Mouse (Mus musculus) embryo, embryonic 10.5 days (tissue): Measurements from ENCODE around the gene Lrrc32.

ENCODE experiments used
- DNase-seq: peaks from one replicate; pipeline ENCODE4 v3.0.0-alpha.2; 2015; ENCODE audit warnings: low spot score

The Lrrc32 gene

GRCm38 (mm10) chr7:98489131-98489530 is at the start of gene Lrrc32:
Gene Lrrc32, plus strand, starts transcription at chr7:98489283.
- DNase-seq: no peak

GRCm38 (mm10) chr7:98439956-98440466 is 49.1 kb upstream of the Lrrc32 start, which contains the start of gene Gucy2d:
Gene Gucy2d, plus strand, starts transcription at chr7:98440416.
- DNase-seq: no peak

GRCm38 (mm10) chr7:98446873-98447272 is 42.2 kb upstream of the Lrrc32 start:
- no peak for DNase-seq

GRCm38 (mm10) chr7:98447585-98448308 is 41.3 kb upstream of the Lrrc32 start:
- DNase-seq: peak; percentile 77

GRCm38 (mm10) chr7:98448309-98448630 is 40.8 kb upstream of the Lrrc32 start:
- DNase-seq: no peak

GRCm38 (mm10) chr7:98449696-98450095 is 39.4 kb upstream of the Lrrc32 start:
- no peak for DNase-seq

- DNase-seq: no peak
Observed at GRCm38 (mm10) chr7:98454397-98455120, 34.5 kb upstream of the Lrrc32 start.

- DNase-seq: no peak
Observed at GRCm38 (mm10) chr7:98460319-98460718, 28.8 kb upstream of the Lrrc32 start.

- DNase-seq: no peak
Observed at GRCm38 (mm10) chr7:98469089-98469488, 20.0 kb upstream of the Lrrc32 start.

GRCm38 (mm10) chr7:98472529-98472928 is 16.6 kb upstream of the Lrrc32 start:
- no peak for DNase-seq

GRCm38 (mm10) chr7:98474558-98474957 is 14.5 kb upstream of the Lrrc32 start:
- DNase-seq: no peak

GRCm38 (mm10) chr7:98477153-98477552 is 11.9 kb upstream of the Lrrc32 start:
- no peak for DNase-seq

- no peak for DNase-seq
Observed at GRCm38 (mm10) chr7:98480481-98480880, 8.6 kb upstream of the Lrrc32 start.

- peak; percentile 92 for DNase-seq
Observed at GRCm38 (mm10) chr7:98481066-98481734, 7.9 kb upstream of the Lrrc32 start.

GRCm38 (mm10) chr7:98481861-98482260 is 7.2 kb upstream of the Lrrc32 start:
- no peak for DNase-seq

- no peak for DNase-seq
Observed at GRCm38 (mm10) chr7:98482551-98483267, 6.4 kb upstream of the Lrrc32 start.

- no peak for DNase-seq
Observed at GRCm38 (mm10) chr7:98483268-98483607, 5.8 kb upstream of the Lrrc32 start.

GRCm38 (mm10) chr7:98484878-98485277 is 4.2 kb upstream of the Lrrc32 start:
- DNase-seq: no peak

GRCm38 (mm10) chr7:98485508-98485907 is 3.6 kb upstream of the Lrrc32 start:
- DNase-seq: no peak

- no peak for DNase-seq
Observed at GRCm38 (mm10) chr7:98486471-98486917, 2.6 kb upstream of the Lrrc32 start.

GRCm38 (mm10) chr7:98487202-98487980 is 1.7 kb upstream of the Lrrc32 start:
- DNase-seq: no peak
